Mouse (Mus musculus) neural tube, embryonic 11.5 days (tissue): ENCODE data around the gene Mrpl17. TPM values are rescaled to one million over a fixed set of nuclear protein-coding genes. Genes with fewer than 3 reads are reported as not detected.

Experiments
- ATAC-seq: fragments of 200-750 bp; cut with Nextera tagmentation; 2 replicates; pipeline ENCODE4 v1.8.0; 2017; ENCODE audit warnings: moderate number of reproducible peaks, mild to moderate bottlenecking, moderate TSS enrichment, moderate library complexity; ENCODE audit not compliant: insufficient read depth, low FRiP score, low TSS enrichment
- DNase-seq: peaks from one replicate; pipeline ENCODE4 v3.0.0-alpha.2; 2015; ENCODE audit warnings: low spot score
- H3K27ac ChIP-seq: fragments of 300-500 bp; sonication (generic); 2 replicates; pipeline ENCODE4 v1.5.1; 2014; ENCODE audit warnings: low read depth, mild to moderate bottlenecking, low read length
- H3K27me3 ChIP-seq: fragments of 300-500 bp; sonication (generic); 2 replicates; pipeline ENCODE4 v1.6.1; 2014; ENCODE audit warnings: mild to moderate bottlenecking, low read length, mixed read lengths; ENCODE audit not compliant: control insufficient read depth, insufficient read depth
- H3K36me3 ChIP-seq: fragments of 300-500 bp; sonication (generic); 2 replicates; pipeline ENCODE4 v1.6.1; 2014; ENCODE audit warnings: mild to moderate bottlenecking, low read length, moderate library complexity, mixed read lengths; ENCODE audit not compliant: control insufficient read depth, insufficient read depth
- H3K4me1 ChIP-seq: fragments of 300-500 bp; sonication (generic); 2 replicates; pipeline ENCODE4 v1.6.1; 2014; ENCODE audit warnings: low read length, mixed read lengths; ENCODE audit not compliant: control insufficient read depth, insufficient read depth
- H3K4me2 ChIP-seq: fragments of 300-500 bp; sonication (generic); 2 replicates; pipeline ENCODE4 v1.6.1; 2014; ENCODE audit warnings: low read depth, mild to moderate bottlenecking, moderate library complexity
- H3K4me3 ChIP-seq: fragments of 300-500 bp; sonication (generic); 2 replicates; pipeline ENCODE4 v1.5.1; 2014; ENCODE audit warnings: low read depth, low read length
- H3K9ac ChIP-seq: fragments of 300-500 bp; sonication (generic); 2 replicates; pipeline ENCODE4 v1.6.1; 2014; ENCODE audit warnings: mild to moderate bottlenecking, low read length
- H3K9me3 ChIP-seq: fragments of 300-500 bp; sonication (generic); 2 replicates; pipeline ENCODE4 v1.6.1; 2016; ENCODE audit warnings: low read length; ENCODE audit not compliant: control insufficient read depth
- WGBS: fragments of 180-500 bp; shearing (Covaris S2); extraction: QIAGEN DNeasy Blood & Tissue Kit; methylation state at CpG from one replicate; pipeline ENCODE4 v1.1.7; 2014; 5-methylcytosine and 5-hydroxymethylcytosine counted together
- polyA plus RNA-seq: library from polyadenylated mRNA; unstranded; fragments of >200 nt; fragmentation: Nextera tagmentation; extraction: Ambion mirVana; gene quantifications from 2 replicates; pipeline ENCODE4 v1.2.1, GENCODE M21; 2014

Gene Mrpl17
- polyA plus RNA-seq, 1 experiment from 2014 or later = 230 TPM

DNA sequence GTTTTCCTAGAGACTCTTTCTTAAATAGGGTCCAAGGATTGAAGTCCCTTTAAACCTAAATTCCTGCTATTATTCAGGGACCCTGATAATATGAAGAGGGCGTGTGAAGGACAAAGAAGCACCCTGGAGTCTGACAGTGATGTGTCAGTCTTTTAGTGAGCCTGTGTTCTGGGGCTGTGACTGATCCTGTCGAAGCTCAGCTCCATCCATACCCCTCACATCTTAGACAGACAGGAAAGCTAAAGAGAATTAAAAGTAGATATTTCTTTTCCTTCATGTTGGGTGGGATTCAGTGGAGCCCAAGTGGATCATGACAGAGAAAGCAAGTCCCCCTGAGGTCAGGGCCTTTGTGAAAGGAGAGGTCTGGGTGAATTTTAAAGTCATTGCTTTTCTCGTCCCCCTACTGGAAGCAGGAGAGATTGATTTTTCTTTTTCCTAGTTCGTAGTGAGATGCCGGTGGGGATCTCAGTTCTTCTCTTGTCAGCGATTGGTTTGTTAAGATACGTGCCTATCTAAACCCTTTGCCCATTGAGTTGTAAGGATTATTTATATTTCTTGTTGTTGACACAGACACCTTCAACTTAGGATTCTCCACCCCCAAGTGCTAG is 15.0 kb downstream of the Mrpl17 start:
- no peak for DNase-seq

GRCm38 (mm10) chr7:105793701-105794100 is 17.2 kb downstream of the Mrpl17 start:
- H3K27me3 ChIP-seq = no peaks in the 10 kb centered on the region
- no peaks in the 10 kb centered on the region for H3K36me3 ChIP-seq
- DNase-seq (no peak), ATAC-seq (no peak)
- no peak overlapping the region for H3K4me2 ChIP-seq
- no peaks in the 10 kb centered on the region for H3K9me3 ChIP-seq
- no peak overlapping the region for H3K4me3 ChIP-seq
- no peak overlapping the region for H3K9ac ChIP-seq
- H3K27ac ChIP-seq = no peak overlapping the region
- 82% methylated on average over 7 of the region's 7 CpGs for WGBS
- H3K4me1 ChIP-seq = no peaks in the 10 kb centered on the region

More for the DNA sequence above, 15.0 kb downstream of the Mrpl17 start:
- 20% methylated on average over 7 of the region's 7 CpGs for WGBS
- ATAC-seq = no peak
- Histone ChIP-seq H3K4me2 (no peak overlapping the region), H3K36me3 (no peaks in the 10 kb centered on the region), H3K4me1 (no peaks in the 10 kb centered on the region), H3K9ac (no peak overlapping the region), H3K4me3 (no peak overlapping the region), H3K9me3 (no peaks in the 10 kb centered on the region), H3K27ac (no peak overlapping the region), H3K27me3 (no peaks in the 10 kb centered on the region)

DNA sequence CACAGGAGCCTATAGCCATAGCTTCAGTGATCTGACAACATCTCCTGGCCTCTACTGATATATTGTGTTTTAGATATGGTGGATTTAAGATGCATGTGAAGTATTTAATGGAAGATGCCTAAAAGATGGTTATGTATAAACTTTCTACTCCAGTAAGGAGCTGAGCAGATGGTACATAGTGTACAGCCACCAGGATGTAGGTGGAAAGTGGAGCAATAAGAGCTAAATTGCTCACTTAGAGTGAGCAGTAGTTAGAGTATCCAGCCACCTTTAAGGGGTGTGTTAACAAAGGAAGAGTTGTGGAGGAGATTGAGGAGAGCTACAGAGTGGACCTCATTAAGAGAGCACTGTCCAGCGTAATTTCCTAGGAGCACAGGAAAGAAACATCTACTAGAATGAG is 19.8 kb downstream of the Mrpl17 start:
- Histone ChIP-seq H3K36me3 (no peaks in the 10 kb centered on the region), H3K9ac (no peak overlapping the region)
- WGBS = 82% methylated on average over 1 of the region's 1 CpGs

GRCm38 (mm10) chr7:105787285-105788140 is 23.4 kb downstream of the Mrpl17 start, which contains the start of gene Dchs1:
Gene Dchs1, minus strand, starts transcription at chr7:105787654.
- under 1% methylated on average over 27 of the region's 97 CpGs for WGBS
- Histone ChIP-seq H3K4me2 (peak within 1 kb of the TSS; percentile 63), H3K9me3 (no peaks in the 10 kb centered on the region), H3K9ac (peak within 1 kb of the TSS; percentile 99), H3K4me1 (peaks cover 22% of the 10 kb centered on the region), H3K27me3 (no peaks in the 10 kb centered on the region), H3K36me3 (no peaks in the 10 kb centered on the region), H3K4me3 (peak within 1 kb of the TSS; percentile 91), H3K27ac (peak within 1 kb of the TSS; percentile 93)
- DNase-seq (peak; percentile 74), ATAC-seq (peak; percentile 77)

More for the DNA sequence above, 19.8 kb downstream of the Mrpl17 start:
- H3K27me3 ChIP-seq = no peaks in the 10 kb centered on the region
- DNase-seq (no peak), ATAC-seq (no peak)
- no peak overlapping the region for H3K4me2 ChIP-seq
- no peaks in the 10 kb centered on the region for H3K9me3 ChIP-seq
- peaks cover 3% of the 10 kb centered on the region for H3K4me1 ChIP-seq
- H3K27ac ChIP-seq = no peak overlapping the region
- H3K4me3 ChIP-seq = no peak overlapping the region

DNA sequence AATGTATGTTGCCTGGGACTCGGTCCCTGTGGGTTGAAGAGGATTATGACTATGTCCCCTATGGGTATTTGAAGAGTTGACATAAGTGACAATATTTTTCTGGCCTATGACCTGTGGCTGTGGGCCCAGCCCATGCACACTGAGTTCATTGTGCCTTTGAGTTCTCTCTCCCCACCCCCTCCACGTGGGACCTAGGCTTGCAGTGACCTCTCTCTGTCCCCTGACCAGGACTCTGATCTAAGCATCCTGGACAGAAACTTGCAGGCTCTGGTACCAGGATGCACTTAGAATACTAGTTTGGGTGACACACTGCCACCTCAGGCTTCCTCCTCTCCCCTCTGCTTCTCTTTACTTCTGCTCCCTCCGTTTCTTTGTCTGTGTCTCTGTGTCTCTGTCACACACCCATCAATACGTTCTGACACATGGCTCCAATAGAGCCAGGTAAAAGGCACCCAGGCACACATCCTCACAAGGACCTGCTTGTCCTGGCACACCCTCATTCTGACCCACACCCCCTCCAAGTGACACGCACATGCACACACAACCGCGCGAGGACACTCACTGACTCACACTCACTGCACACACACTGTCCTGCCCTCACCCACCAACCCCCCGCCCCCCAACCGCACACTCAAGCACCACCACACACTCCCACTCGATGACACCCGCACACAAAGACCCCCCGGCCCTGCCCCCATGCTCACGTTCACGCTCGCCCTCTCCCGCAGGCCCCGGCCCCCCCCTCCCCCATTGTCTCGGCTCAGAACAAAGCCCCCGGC is 24.2 kb downstream of the Mrpl17 start:
- Histone ChIP-seq H3K4me3 (peak overlapping the region; percentile 91), H3K9ac (peak overlapping the region; percentile 99), H3K4me1 (peaks cover 22% of the 10 kb centered on the region), H3K9me3 (no peaks in the 10 kb centered on the region), H3K36me3 (0 out of 2 replicates have a peak, but pooled peaks cover 2% of the 10 kb centered on the region), H3K27me3 (no peaks in the 10 kb centered on the region), H3K4me2 (peak overlapping the region; percentile 63), H3K27ac (peak overlapping the region; percentile 93)
- WGBS = 5% methylated on average over 19 of the region's 20 CpGs
- ATAC-seq = peak; percentile 73
- peak; percentile 57 for DNase-seq

DNA sequence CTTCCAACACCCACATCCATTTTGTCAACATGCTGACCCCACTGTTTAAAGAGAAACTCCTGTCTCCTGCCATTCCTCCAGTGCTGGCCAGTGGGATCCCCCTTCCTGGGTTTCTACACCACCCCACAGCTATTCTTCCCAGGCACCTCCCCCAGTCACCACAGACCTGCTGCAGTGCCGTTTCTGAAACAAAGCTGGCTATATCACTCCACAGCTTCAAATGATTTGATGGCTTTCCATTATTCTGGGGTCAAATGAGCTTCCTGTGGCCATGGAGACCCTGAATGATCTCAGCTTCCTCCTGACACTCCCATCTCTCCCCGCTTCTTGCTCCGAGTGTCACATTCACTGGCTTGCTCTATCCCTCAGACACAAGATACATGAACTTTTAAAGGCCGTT is 26.3 kb downstream of the Mrpl17 start:
- 12% methylated on average over 4 of the region's 4 CpGs for WGBS
- no peaks in the 10 kb centered on the region for H3K9me3 ChIP-seq
- H3K9ac ChIP-seq = no peak overlapping the region; the same call in 1 of the 2 replicates
- ATAC-seq = no peak
- H3K4me3 ChIP-seq = no peak overlapping the region
- H3K27ac ChIP-seq = no peak overlapping the region
- H3K27me3 ChIP-seq = no peaks in the 10 kb centered on the region
- peak overlapping the region; percentile 21 for H3K4me2 ChIP-seq
- peaks cover 6% of the 10 kb centered on the region; the same call in 1 of the 2 replicates for H3K36me3 ChIP-seq
- peaks cover 22% of the 10 kb centered on the region for H3K4me1 ChIP-seq
- DNase-seq = peak; percentile 23

DNA sequence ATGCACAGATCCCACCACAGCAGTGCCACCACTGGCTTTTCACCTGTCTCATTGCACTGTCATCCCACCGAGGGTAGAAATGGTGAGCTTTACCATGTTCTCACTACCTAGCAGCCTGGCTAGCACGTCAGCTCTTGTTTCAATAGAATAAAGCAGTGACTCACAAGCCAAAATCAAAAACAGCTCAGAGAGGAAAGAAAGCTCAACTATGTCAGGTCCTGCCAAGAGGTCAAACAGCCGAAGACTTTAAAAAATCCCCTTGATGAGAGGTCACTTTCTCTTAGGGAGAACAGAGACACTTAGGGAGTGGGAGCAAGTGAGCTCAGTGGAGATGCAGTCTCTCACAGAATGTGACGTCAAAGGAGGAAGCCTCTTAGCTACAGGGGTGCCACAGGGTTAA is 27.0 kb downstream of the Mrpl17 start:
- ATAC-seq (no peak), DNase-seq (no peak)
- H3K9ac ChIP-seq = no peak overlapping the region
- WGBS = 53% methylated on average over 4 of the region's 4 CpGs
- H3K9me3 ChIP-seq = no peaks in the 10 kb centered on the region
- H3K4me1 ChIP-seq = peaks cover 24% of the 10 kb centered on the region
- no peak overlapping the region for H3K27ac ChIP-seq
- no peaks in the 10 kb centered on the region for H3K27me3 ChIP-seq
- no peak overlapping the region for H3K4me2 ChIP-seq
- peaks cover 6% of the 10 kb centered on the region; the same call in 1 of the 2 replicates for H3K36me3 ChIP-seq
- H3K4me3 ChIP-seq = no peak overlapping the region

DNA sequence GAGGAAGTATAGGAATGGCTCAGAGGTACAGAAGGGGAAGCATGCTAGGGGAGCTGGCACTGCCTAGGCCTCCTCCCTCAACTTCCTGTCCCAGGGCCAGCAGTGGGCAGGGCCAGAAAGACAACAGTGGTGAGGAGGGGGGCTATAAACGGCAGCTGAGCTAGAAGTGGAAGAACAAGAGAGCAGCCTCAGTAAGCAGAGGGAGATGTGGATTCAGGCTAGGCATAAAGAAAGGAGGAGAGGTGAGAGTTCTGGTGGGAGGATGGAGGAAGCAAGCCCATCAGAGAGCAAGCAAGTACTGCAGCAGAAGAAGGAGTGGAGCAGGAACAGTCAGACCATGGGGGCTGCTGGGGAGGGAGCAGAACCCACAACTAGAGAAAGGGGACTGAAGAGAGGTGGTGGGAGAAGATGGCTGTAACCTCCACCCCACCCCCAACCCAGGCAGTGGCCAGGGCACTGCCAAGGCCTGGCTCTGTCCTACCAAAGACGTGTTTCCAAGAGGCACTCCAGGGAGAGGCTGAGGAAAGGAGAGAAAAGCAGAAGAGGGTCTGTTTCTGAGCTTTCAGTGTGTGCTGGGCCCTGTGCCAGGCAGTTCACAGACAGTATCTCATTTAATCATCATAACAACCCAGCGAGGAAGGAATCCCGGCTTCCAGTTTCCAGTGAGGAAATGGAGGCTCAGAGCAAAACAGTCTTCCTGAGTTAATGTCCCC is 32.2 kb downstream of the Mrpl17 start:
- peaks cover 14% of the 10 kb centered on the region for H3K4me1 ChIP-seq
- peak; percentile 35 for DNase-seq
- peaks cover 6% of the 10 kb centered on the region; the same call in 1 of the 2 replicates for H3K36me3 ChIP-seq
- peak; percentile 45; the same call in 1 of the 2 replicates for ATAC-seq
- peak overlapping the region; percentile 36; the same call in 1 of the 2 replicates for H3K9ac ChIP-seq
- no peaks in the 10 kb centered on the region for H3K27me3 ChIP-seq
- 28% methylated on average over 4 of the region's 4 CpGs for WGBS
- no peaks in the 10 kb centered on the region for H3K9me3 ChIP-seq
- H3K27ac ChIP-seq = peak overlapping the region; percentile 31
- H3K4me2 ChIP-seq = peak overlapping the region; percentile 26
- H3K4me3 ChIP-seq = no peak overlapping the region
